Mouse (Mus musculus) leukemia stem cell, adult 10-12 weeks (primary cell): Measurements from ENCODE around the gene R3hdm1. TPM values are rescaled to one million over a fixed set of nuclear protein-coding genes. Genes with fewer than 3 reads are reported as not detected.

Source experiments
- polyA plus RNA-seq: library from polyadenylated mRNA; stranded (reverse); fragments of >175 nt; gene quantifications from 2 replicates; pipeline ENCODE4 v1.2.3, GENCODE M21; 2012; ENCODE audit warnings: low replicate concordance

The R3hdm1 gene
- 65.1 and 190 TPM in 2 replicates for polyA plus RNA-seq

DNA sequence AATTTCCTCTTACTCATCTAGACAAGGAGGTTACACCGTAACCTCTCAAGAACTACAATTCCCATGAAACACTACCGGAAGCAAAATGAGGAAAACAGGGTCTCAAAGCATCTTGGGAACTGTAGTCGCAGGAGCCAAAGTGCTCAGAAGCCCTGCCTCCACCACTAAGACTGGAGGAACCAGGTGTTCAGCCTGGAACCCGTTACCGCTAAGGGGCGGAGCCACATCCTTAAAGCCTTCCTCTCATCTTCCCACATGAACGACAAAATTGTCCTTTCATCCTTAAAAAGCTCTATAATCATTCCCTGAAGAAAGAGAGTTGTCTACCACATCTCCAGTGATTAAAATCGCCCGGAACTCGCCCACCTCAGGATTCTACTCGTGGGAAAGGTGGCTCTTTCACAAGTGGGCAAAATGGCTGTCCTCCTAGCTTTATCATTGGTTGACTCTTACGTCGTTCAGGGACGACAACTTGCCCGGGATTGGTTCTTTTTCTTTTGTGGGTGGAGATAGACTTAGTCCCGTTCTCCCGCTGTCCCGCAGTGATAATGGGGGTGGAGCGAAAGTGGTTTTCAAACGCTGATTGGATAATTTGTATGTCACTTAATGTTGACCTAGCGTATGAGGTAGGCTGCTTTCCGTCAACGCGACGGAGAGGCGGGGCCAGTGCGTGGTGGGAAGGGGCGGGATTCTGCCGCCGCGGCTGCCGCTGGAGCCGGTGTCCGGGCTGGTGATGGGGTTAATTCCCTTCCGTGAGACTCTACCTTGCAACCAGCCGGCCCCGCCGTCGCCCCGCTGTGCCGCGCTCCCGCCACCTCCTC, at the start of gene R3hdm1, which contains the start of gene Zranb3:
TSS of gene R3hdm1 (plus strand) at position 661 of the 821 bp plus-strand sequence.
TSS of gene Zranb3 (minus strand) at position 407 of the 821 bp plus-strand sequence.

DNA sequence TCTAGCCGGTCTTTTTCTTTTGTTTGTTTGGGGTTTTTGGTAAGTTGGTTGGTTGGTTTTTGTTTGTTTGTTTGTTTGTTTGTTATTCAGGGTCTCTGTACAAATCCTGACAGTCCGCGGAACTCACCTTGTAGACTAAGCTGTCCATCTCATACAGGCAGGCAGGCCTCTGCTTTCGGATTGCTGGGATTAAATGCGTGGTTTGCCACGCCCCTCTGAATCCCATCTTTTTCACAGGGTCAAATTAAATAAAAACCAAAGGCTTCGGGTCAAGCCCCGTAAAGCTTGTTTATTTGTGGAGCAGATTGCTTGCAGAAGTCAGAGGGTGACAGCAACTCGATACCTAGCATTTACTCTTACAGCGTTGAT, 140.5 kb downstream of the R3hdm1 start, which contains the start of gene Ubxn4:
TSS of gene Ubxn4 (plus strand) at position 338 of the 369 bp plus-strand sequence.

Other genes with a start within 250 kb of the R3hdm1 start
- gene Map3k19, start 248.3 kb upstream of the R3hdm1 start, polyA plus RNA-seq = not detected in 2 replicates
- gene Rab3gap1, start 234.5 kb upstream of the R3hdm1 start, polyA plus RNA-seq = 31.3 and 33.1 TPM in 2 replicates
- gene Zranb3, start 254 bp upstream of the R3hdm1 start, polyA plus RNA-seq = 0.35 and 1.1 TPM in 2 replicates
- 14.8 and 17.1 TPM in 2 replicates for gene Ubxn4, start 140.7 kb downstream of the R3hdm1 start, polyA plus RNA-seq
- not detected in 2 replicates for gene Lct, start 225.0 kb downstream of the R3hdm1 start, polyA plus RNA-seq